Mouse (Mus musculus): Measurements from ENCODE around the gene Spns3. TPM values are rescaled to one million over a fixed set of nuclear protein-coding genes. Genes with fewer than 3 reads are reported as not detected.
A peak's percentile ranks its signal among the peaks of the same experiment; 100 is the strongest.

The Spns3 gene
- total RNA-seq, 1 experiment from 2014 or later, result 15.2 TPM

DNA sequence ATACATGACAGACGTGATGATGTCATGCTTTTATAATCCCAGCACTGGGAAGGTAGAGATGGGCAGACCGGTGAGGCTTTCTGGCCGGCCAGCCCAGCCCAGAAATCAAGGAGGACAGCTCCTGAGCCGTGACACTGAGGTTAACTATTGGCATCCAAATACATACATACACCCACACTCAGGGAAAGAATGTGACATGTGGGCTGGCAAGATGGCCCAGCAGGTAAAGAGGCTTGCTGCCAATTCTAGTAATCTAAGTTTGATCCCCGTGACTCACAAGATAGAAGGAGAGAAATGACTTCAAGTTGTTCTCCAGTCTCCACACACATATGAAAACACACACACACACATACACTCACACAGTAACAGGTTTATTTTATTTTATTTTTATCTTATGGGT, 19.2 kb downstream of the Spns3 start:
- no peak for ATAC-seq (replicated peaks in 1 of 2; ENCODE audit: insufficient read depth in 1 of 2, low FRiP score in 2 of 2, low TSS enrichment in 1 of 2, low read depth in 1 of 2, poor library complexity in 2 of 2, severe bottlenecking in 2 of 2)

DNA sequence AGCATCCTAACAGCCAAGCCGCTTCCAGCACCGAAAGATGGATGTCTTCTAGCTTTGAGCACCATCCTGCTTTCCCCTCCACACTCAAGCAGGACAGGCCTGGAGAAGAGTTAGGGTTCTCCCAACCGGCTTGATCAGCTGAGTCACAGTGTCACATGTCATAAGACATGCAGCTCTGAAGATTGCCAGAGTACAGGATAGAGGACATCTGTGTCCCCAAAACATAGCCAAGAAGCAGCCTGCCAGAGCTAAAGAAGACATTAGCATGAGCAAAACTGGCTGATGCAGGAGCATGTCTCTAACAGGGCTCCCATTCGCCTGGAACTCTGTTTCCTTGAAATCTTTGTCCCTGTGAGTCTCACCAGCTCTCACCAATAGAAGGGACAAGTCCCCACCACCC, 24.1 kb downstream of the Spns3 start:
- no peak for ATAC-seq (replicated peaks in 1 of 2; ENCODE audit: insufficient read depth in 1 of 2, low FRiP score in 2 of 2, low TSS enrichment in 1 of 2, low read depth in 1 of 2, poor library complexity in 2 of 2, severe bottlenecking in 2 of 2)

DNA sequence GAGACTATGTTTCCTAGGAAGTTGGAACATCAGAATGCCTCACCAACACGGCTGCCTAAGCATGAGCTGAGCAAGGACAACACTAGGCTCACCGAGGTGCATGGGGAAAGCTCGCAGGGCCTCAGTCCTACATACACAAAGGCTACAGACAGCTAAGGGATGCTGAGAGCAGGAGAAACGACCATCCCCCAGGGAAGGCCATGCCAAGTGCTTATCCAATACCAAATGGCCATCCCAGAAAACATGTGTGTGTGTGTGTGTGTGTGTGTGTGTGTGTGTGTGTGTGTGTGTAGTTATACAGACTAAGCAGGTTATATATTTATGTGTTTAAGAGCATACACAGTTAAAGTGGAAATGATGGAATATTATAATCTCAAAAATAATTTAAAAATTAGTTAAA, 26.6 kb downstream of the Spns3 start:
- ATAC-seq (replicated peaks in 1 of 2; ENCODE audit: insufficient read depth in 1 of 2, low FRiP score in 2 of 2, low TSS enrichment in 1 of 2, low read depth in 1 of 2, poor library complexity in 2 of 2, severe bottlenecking in 2 of 2), result no peak

DNA sequence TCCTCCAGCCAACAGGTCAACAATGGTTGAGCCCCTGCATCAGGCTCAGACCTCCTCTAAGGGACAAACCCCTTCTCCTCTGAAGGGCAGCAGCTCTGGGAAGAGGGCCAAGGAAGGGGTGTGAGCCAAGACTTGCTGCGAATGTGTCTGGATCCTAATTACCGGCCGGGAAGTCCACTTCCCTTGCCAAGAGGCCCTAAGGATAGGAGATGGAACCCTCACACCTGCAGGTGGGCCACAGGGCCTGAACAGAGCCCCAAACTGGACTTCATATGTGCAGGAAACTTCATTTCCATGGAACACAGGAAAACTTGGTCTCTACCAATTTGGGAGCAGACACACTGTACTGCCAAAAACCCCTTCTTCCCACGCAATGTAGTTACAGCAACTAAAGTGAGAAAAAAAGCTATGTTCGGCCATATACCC, 27.7 kb downstream of the Spns3 start:
- ATAC-seq (replicated peaks in 1 of 2; ENCODE audit: insufficient read depth in 1 of 2, low FRiP score in 2 of 2, low TSS enrichment in 1 of 2, low read depth in 1 of 2, poor library complexity in 2 of 2, severe bottlenecking in 2 of 2), result no peak

DNA sequence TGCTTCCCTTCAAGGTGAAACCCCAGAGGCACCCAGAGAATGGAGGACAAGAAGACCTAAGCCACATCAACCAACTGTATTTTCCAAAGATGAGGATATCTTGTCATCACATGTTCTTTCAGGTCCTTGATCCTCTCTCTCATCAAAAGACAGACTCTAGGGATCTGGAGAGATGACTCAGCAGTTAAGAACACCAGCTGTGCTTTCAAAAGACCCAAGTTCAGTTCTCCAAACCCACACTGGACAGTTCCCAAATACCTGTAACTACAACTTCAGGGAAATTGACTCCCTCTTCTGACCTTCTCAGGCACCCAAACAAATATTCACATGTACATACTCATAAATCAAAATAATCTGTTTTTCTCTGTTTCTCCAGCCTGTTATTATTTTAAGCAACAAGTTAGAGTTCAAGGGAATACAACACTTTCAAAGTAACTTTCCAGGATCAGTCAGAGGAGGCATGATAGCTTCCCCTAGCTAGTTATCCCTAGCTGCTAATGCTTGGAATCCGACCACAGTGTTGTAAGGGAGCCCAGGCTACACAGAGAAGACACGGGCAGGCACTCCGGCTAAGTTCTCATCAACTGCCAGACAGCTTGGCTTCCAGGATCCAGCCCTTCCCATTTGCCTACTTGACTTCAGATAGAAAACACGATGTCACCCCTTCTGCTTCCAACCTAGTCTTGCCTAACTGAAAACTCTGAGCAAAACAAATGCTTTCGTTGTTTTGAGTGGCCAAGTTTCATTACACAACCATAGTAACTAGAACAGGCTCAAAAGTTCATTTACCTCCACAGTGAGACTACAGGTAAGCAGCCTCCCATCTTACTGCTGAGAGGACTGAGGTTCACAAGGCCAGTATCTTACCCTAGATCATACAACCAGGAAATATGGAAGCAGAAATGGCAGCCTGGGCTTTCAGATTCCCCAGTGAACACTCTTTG, 28.4 kb downstream of the Spns3 start:
- ATAC-seq (replicated peaks in 1 of 2; ENCODE audit: insufficient read depth in 1 of 2, low FRiP score in 2 of 2, low TSS enrichment in 1 of 2, low read depth in 1 of 2, poor library complexity in 2 of 2, severe bottlenecking in 2 of 2), result no peak

DNA sequence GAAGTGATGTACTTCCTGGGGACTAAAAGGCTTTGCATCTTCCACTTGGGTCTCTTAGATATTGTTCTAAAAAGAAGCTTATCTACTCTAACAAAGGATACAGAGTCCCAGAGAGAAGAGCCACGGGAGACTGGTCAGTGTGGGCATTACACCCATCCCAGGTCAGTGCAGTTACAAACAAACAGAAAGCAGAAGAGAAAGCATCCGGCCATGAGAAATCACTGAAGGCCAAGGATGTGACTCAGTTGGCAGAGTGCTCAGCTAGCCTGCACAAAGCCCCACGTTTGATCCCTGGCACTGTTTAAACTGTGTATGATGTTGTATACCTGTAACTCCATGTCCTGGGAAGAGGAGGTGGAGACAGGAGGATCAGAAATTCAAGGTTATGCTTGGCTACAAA, 30.4 kb downstream of the Spns3 start:
- ATAC-seq (replicated peaks in 1 of 2; ENCODE audit: insufficient read depth in 1 of 2, low FRiP score in 2 of 2, low TSS enrichment in 1 of 2, low read depth in 1 of 2, poor library complexity in 2 of 2, severe bottlenecking in 2 of 2), result no peak

DNA sequence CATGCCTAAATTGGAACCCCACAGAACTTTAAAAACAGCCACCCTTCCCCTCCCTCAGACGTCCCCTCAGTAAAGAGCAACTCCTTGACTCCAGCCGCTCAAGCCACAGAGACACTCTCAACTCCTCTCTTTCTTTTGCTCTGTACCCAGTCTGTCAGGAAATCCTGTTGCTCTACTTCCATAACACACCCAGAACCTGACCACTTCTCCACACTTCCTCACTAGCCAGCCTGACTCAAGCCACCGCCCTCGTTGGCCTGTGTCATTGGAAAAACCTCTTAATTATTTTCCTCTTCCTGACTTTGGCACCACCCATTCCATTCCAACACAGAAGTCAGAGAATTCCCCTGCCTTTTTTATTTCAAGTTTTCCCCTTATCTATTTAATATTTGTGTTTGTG, 31.1 kb downstream of the Spns3 start:
- no peak for ATAC-seq (replicated peaks in 1 of 2; ENCODE audit: insufficient read depth in 1 of 2, low FRiP score in 2 of 2, low TSS enrichment in 1 of 2, low read depth in 1 of 2, poor library complexity in 2 of 2, severe bottlenecking in 2 of 2)

DNA sequence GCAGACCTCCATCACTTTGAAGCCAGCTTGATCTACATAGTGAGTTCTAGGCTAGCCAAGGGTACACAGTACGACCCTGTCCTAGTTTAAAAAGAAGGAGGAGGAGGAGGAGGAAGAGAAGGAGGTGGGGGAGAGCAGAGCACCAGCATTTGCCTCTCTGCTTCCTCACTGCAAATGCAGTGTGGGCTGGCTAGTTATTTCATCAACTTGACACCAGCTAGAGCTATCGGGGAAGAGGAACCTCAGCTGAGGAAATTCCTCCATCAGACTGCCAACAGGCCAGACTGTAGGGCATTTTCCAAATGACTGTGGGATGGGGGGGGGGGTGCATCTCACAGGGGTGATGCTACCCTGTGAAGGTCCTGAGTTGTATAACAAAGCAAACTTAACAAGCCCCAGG, 31.9 kb downstream of the Spns3 start:
- peak in 1 of 2 experiments; percentile 29; a peak in 1 of 4 replicates for ATAC-seq (replicated peaks in 1 of 2; ENCODE audit: insufficient read depth in 1 of 2, low FRiP score in 2 of 2, low TSS enrichment in 1 of 2, low read depth in 1 of 2, poor library complexity in 2 of 2, severe bottlenecking in 2 of 2)

DNA sequence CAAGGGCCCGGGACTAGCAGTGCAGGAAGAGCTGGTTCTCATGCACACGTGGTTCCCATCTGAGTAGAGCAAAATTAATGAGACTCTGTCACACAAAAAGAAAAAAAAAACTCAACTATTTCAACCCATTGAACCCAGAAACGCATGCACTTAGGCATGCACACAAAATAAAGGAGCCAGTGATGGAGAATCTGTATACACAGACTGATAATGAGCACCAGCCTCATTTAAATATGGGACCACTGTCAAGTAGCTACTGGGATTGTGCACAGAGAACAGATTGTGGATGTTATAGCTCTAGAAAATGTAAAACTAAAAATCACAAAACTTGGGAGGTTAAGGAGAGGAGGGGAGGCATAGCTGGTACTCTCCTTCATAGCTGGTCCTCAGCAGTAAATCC, 35.3 kb downstream of the Spns3 start:
- ATAC-seq (replicated peaks in 1 of 2; ENCODE audit: insufficient read depth in 1 of 2, low FRiP score in 2 of 2, low TSS enrichment in 1 of 2, low read depth in 1 of 2, poor library complexity in 2 of 2, severe bottlenecking in 2 of 2), result no peak

DNA sequence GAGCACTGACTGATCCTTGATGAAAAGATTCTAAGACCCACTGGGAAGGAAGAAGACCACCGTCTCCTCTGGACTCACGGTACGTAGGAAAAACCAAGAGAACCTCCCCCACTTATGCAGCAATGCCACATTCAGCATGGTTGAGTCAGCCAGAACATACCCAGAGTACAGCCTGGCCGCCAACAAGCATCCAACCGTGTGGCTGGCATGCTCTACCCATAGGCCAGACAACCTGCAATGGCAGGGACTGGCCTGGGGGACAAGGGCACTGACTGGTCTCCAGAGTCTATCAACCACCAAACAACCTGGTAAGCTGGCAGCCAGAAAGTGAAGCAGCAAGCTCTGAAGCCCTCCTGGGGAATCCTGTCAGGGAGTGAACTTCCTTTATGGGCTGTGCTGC, 41.7 kb downstream of the Spns3 start:
- no peak for ATAC-seq (replicated peaks in 1 of 2; ENCODE audit: insufficient read depth in 1 of 2, low FRiP score in 2 of 2, low TSS enrichment in 1 of 2, low read depth in 1 of 2, poor library complexity in 2 of 2, severe bottlenecking in 2 of 2)

DNA sequence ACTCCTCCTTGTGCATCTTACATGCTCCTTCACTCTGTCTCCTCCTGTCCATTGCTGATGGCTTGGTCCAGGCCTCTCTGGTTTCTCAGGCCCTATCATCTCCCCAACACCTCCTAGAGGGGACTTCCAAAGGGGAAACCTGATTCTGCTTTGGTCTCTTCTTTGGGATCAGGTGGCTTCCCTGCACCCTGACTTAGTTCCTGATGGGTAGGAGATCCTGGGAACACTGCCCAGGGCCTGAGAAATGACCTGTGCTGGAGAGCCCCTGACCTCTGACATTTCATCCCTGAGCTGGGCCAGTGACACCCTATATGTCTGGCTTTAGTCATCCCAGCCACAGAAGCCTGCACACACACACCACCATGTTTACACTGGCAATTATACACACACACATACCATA, 42.7 kb downstream of the Spns3 start:
- no peak for ATAC-seq (replicated peaks in 1 of 2; ENCODE audit: insufficient read depth in 1 of 2, low FRiP score in 2 of 2, low TSS enrichment in 1 of 2, low read depth in 1 of 2, poor library complexity in 2 of 2, severe bottlenecking in 2 of 2)

DNA sequence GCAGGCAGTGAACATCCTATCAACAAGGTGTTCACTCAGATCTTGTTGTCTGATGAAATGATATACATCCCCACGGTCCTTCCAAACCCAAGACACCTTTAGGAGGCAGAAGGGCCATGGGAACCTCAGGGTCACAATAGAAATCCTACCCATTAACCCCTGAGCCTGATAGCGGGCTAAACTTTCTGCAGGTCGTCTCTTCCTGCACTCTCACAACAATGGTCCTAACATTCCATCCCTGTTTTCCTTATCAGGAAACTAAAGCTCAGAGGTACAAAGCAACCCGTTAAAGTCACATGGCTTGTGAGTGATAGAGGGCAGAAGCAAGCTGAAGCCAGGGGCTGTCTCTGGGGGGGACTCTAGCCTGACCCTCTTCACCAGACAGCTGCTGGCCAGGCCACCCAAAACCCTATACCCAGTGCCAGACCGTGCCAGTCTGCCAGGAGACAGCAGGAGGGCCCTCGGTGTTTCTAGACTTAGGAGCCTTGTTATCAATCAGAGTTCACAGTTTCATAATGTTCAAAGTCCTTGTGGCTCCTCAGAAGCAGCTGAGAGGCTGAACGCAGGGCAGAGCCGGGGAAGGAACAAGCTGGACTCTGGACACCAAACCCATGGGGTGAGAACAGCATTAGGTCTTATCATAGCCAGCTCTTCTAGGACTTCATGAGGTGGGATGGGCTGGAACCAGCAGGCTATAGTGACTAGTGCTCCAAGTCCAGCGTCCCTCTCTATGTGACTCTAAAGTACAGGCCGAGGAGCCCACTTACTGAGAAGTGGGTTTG, 46.1 kb downstream of the Spns3 start:
- no peak for ATAC-seq (replicated peaks in 1 of 2; ENCODE audit: insufficient read depth in 1 of 2, low FRiP score in 2 of 2, low TSS enrichment in 1 of 2, low read depth in 1 of 2, poor library complexity in 2 of 2, severe bottlenecking in 2 of 2)

DNA sequence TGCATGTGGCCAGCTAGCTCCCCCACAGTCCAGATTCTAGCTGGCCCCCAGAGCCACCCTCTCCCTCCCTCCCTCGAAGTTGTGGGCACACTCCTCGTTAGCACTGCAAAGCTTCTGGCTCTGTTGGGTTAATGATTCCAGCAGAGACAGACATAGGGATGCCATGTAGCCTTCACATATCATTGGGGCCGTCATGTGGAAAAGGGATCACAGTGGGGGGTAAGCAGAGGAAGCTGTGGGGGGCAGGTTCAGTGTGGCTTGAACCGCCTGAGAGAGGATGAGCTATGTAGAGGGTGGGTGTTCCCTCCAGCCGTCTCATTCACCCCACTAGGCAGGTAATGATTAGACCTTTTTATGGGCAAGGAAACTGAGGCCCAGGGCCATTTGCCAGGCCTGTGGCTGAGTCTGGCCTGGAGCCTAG, 46.8 kb downstream of the Spns3 start:
- ATAC-seq (replicated peaks in 1 of 2; ENCODE audit: insufficient read depth in 1 of 2, low FRiP score in 2 of 2, low TSS enrichment in 1 of 2, low read depth in 1 of 2, poor library complexity in 2 of 2, severe bottlenecking in 2 of 2), result no peak

DNA sequence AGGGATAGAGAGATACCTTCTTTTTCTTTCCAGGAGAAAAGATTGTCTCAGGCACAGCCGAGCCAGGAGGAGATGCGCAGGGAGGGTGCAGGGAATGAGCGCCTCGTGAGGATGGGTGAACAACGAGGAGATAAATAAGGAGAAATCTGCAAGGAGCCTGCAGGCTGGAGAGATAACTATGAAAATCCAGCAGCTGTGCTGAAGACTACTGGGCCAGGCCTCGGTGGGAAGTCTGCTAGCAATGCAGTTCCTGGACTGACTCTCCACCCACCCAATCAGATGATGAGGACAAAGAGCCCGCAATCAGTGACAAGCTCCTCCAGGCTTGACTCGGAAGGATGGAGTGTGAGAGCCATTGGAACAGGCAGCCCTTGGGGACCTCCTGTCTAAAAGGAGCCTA, 48.1 kb downstream of the Spns3 start:
- no peak for ATAC-seq (replicated peaks in 1 of 2; ENCODE audit: insufficient read depth in 1 of 2, low FRiP score in 2 of 2, low TSS enrichment in 1 of 2, low read depth in 1 of 2, poor library complexity in 2 of 2, severe bottlenecking in 2 of 2)

DNA sequence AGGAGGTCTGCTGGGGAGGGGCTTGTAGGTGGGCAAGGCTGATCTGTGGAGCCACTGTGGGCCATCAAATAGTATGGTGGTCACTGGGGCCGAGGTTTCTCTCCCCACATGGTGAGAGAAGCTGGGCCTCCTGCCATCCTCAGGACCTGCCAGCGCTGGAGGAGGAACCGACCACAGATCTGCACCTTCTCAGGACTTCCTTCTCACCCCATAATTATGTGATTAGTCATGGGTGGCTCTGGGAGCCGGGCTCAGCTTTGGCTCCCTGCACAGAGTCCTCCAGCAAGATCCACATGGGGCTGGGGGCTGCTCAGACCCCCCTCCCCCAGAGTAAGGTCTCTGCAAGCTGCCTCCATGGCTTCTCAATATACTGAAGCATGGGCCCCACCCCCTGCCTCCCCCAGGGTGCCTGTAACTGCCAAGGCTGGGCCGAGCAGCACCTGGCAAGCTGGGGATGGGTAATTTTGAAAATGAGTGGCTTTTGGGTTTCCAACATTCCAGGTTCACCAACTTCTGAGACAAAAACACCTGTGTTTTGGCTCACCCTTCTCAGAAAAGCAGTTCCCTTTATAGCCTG, 48.8 kb downstream of the Spns3 start:
- ATAC-seq (replicated peaks in 1 of 2; ENCODE audit: insufficient read depth in 1 of 2, low FRiP score in 2 of 2, low TSS enrichment in 1 of 2, low read depth in 1 of 2, poor library complexity in 2 of 2, severe bottlenecking in 2 of 2), result peak; percentile 70 to 83

DNA sequence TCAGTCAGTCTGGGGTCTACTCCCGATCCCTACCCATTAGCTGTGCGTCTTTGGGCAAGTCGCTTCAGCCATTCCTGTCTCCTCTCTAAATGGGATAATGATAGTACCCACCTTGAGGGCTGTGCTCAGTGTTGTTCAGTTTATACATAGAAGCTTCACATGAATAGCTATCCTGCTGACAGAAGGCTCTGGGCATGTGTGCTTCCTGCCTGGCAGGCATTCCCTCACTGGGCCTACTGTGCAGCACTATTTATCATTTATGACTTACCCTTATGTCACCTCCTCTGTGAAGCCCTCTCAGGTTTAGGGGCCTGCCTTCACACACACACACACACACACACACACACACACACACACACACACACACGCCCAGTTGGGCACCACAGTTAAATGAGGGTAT, 50.2 kb downstream of the Spns3 start:
- no peak for ATAC-seq (replicated peaks in 1 of 2; ENCODE audit: insufficient read depth in 1 of 2, low FRiP score in 2 of 2, low TSS enrichment in 1 of 2, low read depth in 1 of 2, poor library complexity in 2 of 2, severe bottlenecking in 2 of 2)

DNA sequence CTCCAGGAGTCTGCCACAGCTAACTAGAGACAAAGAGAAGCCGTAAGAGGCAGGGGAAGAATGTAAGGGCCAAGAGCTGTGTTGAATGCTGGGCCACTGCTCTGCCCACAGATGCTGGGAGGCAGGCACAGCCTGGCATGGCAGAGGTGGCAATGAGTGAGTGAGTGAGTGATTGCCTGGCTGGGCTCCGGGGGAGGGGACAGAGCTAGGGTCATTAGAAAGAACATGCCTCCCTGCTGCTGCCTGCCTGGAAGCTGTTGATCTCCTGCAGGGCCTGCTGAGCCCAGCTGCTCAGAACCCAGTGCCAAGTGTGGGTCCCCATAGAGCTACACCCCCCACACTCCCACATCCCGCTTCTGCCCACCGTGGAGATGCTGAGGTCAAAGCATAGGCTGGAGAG, 52.9 kb downstream of the Spns3 start:
- no peak for ATAC-seq (replicated peaks in 1 of 2; ENCODE audit: insufficient read depth in 1 of 2, low FRiP score in 2 of 2, low TSS enrichment in 1 of 2, low read depth in 1 of 2, poor library complexity in 2 of 2, severe bottlenecking in 2 of 2)

DNA sequence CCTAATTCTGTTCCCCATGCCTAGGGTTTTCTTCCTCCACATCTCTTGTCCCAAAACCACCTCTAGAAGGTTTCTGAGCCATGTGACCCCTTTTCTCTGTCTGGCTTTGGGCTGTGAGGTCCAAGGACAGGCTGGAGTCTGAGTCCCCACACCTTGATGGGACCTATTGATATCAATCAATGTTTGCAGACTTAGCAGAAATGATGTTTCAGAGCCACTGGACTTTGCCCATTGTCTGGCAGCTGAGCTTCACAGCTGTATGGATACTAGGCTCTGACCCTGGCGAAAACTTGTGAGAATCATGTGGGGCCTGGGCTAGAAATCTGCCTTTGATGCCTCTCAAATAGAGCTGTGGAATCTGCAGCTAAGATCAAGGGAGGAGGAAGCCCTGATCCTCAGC, 53.5 kb downstream of the Spns3 start:
- ATAC-seq (replicated peaks in 1 of 2; ENCODE audit: insufficient read depth in 1 of 2, low FRiP score in 2 of 2, low TSS enrichment in 1 of 2, low read depth in 1 of 2, poor library complexity in 2 of 2, severe bottlenecking in 2 of 2), result no peak
